Mouse (Mus musculus): Measurements from ENCODE around the gene Mlycd.
"Not testable (repeated sequence)": the region's sequence is repeated elsewhere in the genome, so short reads cannot be mapped to it uniquely, and the experiment has no call there.

The Mlycd gene

GRCm38 (mm10) chr8:119394524-119395026 is at the start of gene Mlycd:
Mlycd (plus strand) TSS chr8:119394878.
- in situ Hi-C loops (cut with MboI, MseI) = no loop called here

- in situ Hi-C loops (cut with MboI, MseI) = no loop called here
Observed at GRCm38 (mm10) chr8:119345029-119345682, 49.5 kb upstream of the Mlycd start.

- in situ Hi-C loops (cut with MboI, MseI) = no loop called here
Observed at GRCm38 (mm10) chr8:119345683-119346075, 49.0 kb upstream of the Mlycd start.

- in situ Hi-C loops (cut with MboI, MseI) = no loop called here
Observed at GRCm38 (mm10) chr8:119351647-119352046, 43.0 kb upstream of the Mlycd start.

- in situ Hi-C loops (cut with MboI, MseI) = no loop called here
Observed at GRCm38 (mm10) chr8:119352977-119353658, 41.6 kb upstream of the Mlycd start.

GRCm38 (mm10) chr8:119353659-119354023 is 41.0 kb upstream of the Mlycd start:
- in situ Hi-C loops (cut with MboI, MseI) = no loop called here

DNA sequence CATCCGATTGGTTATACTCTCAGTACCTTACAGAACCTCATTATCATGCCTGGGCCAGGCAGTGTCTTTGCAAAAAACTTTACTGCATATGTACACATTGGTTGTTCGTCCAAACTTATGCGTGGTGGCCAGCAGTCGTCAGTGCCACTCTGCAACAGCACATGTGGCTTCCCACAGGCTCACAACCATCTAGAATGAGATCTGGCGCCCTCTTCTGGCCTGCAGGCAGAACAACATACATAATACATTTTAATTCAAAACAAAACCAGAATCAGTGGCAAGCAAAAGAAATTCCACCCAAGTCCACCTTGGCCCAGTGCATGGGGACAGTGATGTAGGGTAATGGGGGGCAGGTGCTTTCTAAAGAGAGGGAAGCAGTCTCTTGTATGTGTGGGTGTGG is 38.0 kb upstream of the Mlycd start:
- in situ Hi-C loops (cut with MboI, MseI) = loop anchor here (5.0 kb wide), 1 partner anchor 49 kb away; no protein-coding TSS in a partner anchor

GRCm38 (mm10) chr8:119358175-119358574 is 36.5 kb upstream of the Mlycd start:
- in situ Hi-C loops (cut with MboI, MseI) = loop anchor here (5.0 kb wide), 1 partner anchor 51 kb away; no protein-coding TSS in a partner anchor

DNA sequence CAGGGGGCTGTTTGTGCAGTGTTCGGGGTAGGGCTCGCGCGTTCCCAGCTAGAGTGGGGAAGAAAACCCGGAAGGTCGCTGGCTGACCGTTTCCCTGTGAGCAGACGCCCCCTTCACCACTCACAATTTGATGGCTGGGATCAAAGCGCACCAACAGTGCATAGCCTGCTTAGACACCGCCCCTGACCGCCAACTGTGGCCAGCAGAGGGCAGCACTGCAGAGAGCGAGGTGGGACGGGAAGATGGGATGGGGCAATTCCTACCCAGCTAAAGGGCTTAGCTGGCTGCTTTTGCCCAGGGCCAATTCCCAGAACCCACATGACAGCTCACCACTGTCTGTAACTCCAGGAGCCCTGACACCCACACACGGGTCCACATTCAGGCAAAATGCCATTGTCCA is 35.8 kb upstream of the Mlycd start:
- in situ Hi-C loops (cut with MboI, MseI) = loop anchor here (5.0 kb wide), 1 partner anchor 52 kb away; no protein-coding TSS in a partner anchor

- in situ Hi-C loops (cut with MboI, MseI) = no loop called here
Observed at GRCm38 (mm10) chr8:119360686-119361295, 33.9 kb upstream of the Mlycd start.

DNA sequence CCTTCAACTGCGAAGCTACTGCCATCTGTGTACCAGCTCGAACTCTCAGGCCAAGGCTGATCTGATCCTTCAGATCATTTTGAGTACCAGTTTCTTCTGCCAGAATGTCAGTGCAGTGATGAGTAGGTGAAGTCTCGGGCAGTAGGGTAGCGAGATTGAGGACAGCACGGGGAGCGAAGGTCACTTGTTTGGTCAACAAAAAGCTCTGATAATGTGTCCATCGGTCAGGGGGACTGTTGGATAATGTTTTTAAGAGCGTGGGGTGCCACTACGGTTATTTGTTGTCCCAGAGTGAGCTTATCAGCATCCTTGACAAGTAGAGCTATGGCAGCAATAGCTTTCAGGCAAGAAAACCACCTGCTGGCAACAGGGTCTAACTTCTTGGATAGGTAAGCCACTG is 20.0 kb upstream of the Mlycd start:
- in situ Hi-C loops (cut with MboI, MseI) = not testable (repeated sequence)

GRCm38 (mm10) chr8:119378476-119378875 is 16.2 kb upstream of the Mlycd start:
- in situ Hi-C loops (cut with MboI, MseI) = no loop called here

GRCm38 (mm10) chr8:119380619-119381018 is 14.1 kb upstream of the Mlycd start:
- in situ Hi-C loops (cut with MboI, MseI) = loop anchor here (5.0 kb wide), 1 partner anchor 68 kb away; no protein-coding TSS in a partner anchor

- in situ Hi-C loops (cut with MboI, MseI) = loop anchor here (5.0 kb wide), 1 partner anchor 72 kb away; no protein-coding TSS in a partner anchor
Observed at GRCm38 (mm10) chr8:119384478-119384877, 10.2 kb upstream of the Mlycd start.

DNA sequence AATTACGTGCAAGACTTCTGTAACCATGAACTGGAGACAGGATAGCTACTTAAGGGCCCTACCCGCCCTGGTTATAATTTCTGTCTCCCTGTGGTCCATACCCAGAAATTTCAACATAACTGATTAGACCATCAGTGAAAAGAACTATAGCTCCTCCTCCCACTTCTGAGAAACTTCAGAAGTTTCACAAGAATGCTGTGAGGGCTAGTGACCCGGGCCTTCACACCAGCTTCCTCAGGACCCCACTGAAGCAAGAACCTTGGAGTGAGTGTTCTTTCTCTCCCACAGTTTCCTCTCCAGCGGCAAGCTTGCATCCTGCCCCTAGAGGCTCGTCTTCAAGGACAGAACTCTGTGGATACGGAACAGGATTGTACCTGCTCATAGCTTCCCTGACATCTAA is 8.8 kb upstream of the Mlycd start:
- in situ Hi-C loops (cut with MboI, MseI) = no loop called here

DNA sequence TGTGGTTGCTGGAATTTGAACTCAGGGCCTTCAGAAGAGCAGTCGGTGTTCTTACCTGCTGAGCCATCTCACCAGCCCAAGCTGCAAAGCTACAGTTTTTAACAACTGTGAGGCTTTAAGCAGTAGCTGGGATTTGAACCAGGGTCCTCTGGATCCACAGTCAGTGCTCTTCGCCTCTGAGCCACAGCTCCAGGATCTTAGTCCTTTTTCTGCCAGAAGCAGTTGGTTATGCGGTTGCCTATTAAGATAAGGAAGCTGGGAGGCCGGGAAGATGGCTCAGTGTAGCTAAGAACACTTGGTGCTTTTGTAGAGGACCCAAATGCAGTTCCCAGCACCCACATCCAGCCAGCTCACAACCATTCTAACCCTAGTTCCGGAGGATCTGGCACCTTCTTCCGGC is 7.7 kb upstream of the Mlycd start:
- in situ Hi-C loops (cut with MboI, MseI) = no loop called here

DNA sequence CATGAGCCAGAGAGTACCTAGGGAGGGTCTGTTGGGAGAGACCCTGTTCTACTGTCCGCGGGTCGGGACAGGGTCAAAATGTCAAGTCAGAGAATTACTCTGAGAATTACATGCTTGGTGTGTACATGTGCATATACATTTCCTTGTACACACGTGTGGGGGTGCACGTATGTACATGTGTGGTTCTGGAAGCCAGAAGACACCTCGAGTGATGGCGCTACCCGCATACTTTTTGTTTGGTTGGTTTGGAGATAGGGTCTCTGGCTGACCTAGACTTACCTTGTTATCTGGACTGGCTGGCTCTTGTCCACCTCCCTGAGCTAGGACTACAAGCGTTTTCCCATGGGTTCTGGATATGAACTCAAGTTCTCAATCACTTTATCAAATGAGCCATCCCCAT is 581 bp upstream of the Mlycd start:
- in situ Hi-C loops (cut with MboI, MseI) = no loop called here

DNA sequence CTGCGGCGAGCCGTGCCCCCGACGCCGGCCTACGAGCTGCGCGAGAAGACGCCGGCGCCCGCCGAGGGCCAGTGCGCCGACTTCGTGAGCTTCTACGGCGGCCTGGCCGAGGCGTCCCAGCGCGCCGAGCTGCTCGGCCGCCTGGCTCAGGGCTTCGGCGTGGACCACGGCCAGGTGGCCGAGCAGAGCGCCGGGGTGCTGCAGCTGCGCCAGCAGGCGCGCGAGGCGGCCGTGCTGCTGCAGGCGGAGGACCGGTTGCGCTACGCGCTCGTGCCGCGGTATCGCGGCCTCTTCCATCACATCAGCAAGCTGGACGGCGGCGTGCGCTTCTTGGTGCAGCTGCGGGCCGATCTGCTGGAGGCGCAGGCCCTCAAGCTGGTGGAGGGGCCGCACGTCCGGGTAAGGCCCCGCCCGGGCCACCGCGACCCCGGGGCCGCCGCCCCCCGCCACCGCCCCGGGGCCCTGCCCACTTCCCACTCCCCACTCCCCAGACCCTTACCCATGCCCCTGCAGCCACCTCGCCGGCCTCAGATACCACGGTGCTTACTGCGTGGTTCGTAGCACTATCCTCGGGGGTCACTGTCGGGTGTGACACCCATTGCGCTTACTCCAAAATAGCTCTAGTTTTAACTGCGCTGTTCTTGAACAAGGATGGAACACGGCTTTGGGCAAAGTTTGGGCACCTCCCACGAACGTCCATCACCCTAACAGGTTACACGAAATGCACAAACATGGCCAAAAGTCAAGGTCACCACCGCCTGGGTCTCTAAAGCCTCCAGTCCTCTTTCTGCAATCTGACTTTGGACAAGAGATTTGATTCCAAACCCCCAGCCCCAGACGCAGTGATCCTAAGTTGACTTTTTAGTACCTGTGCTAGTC is 633 bp downstream of the Mlycd start:
- in situ Hi-C loops (cut with MboI, MseI) = no loop called here

DNA sequence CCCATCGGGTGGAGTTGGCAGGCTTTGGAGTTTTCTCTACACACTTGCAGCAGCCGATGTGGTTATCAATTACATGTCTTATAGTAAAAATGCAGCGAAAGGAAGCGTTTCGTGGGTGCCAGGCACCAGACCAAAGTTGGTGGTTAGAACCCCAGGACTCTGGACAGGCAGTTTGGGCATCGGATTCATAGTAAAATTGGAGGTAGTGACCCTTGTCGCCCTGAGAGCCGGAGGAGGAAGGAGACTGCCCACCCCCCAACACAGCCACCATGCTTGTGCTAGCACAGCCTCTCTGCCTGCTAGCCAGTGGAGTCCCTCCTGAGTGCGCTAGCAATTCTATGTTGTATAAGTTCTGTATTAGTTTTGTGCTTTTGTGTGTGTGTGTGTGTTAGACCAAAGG is 3.9 kb downstream of the Mlycd start:
- in situ Hi-C loops (cut with MboI, MseI) = no loop called here

GRCm38 (mm10) chr8:119399255-119399654 is 4.6 kb downstream of the Mlycd start:
- in situ Hi-C loops (cut with MboI, MseI) = no loop called here

- in situ Hi-C loops (cut with MboI, MseI) = no loop called here
Observed at GRCm38 (mm10) chr8:119400122-119400671, 5.5 kb downstream of the Mlycd start.

Measured in T-helper 1 cell (primary cell).